Mouse (Mus musculus) neural tube, embryonic 13.5 days (tissue): ENCODE measurements around the gene Adam8. TPM values are rescaled to one million over a fixed set of nuclear protein-coding genes. Genes with fewer than 3 reads are reported as not detected.
A peak's percentile ranks its signal among the peaks of the same experiment; 100 is the strongest.

Experiments
- ATAC-seq: fragments of 200-750 bp; cut with Nextera tagmentation; 2 replicates; pipeline ENCODE4 v1.8.0; 2017; ENCODE audit warnings: low read depth, mild to moderate bottlenecking, moderate TSS enrichment, moderate library complexity
- H3K27ac ChIP-seq: fragments of 300-500 bp; sonication (generic); replicated peaks from 2 replicates; pipeline ENCODE4 v1.5.1; 2015; ENCODE audit warnings: moderate library complexity, mild to moderate bottlenecking, inconsistent platforms
- H3K27me3 ChIP-seq: fragments of 300-500 bp; sonication (generic); 2 replicates; pipeline ENCODE4 v1.6.1; 2015; ENCODE audit warnings: mild to moderate bottlenecking, inconsistent platforms
- H3K36me3 ChIP-seq: fragments of 300-500 bp; sonication (generic); 2 replicates; pipeline ENCODE4 v1.6.1; 2015; ENCODE audit warnings: mild to moderate bottlenecking, inconsistent platforms
- H3K4me1 ChIP-seq: fragments of 300-500 bp; sonication (generic); replicated peaks from 2 replicates; pipeline ENCODE4 v1.6.1; 2015; ENCODE audit warnings: inconsistent platforms
- H3K4me2 ChIP-seq: fragments of 300-500 bp; sonication (generic); 2 replicates; pipeline ENCODE4 v1.6.1; 2015; ENCODE audit warnings: inconsistent platforms, mild to moderate bottlenecking, moderate library complexity
- H3K4me3 ChIP-seq: fragments of 300-500 bp; sonication (generic); 2 replicates; pipeline ENCODE4 v1.5.1; 2015; ENCODE audit warnings: mild to moderate bottlenecking, inconsistent platforms
- H3K9ac ChIP-seq: fragments of 300-500 bp; sonication (generic); 2 replicates; pipeline ENCODE4 v1.6.1; 2015; ENCODE audit warnings: moderate library complexity, mild to moderate bottlenecking, inconsistent platforms
- H3K9me3 ChIP-seq: fragments of 300-500 bp; sonication (generic); 2 replicates; pipeline ENCODE4 v1.6.1; 2016; ENCODE audit warnings: inconsistent platforms
- WGBS: fragments of 180-500 bp; shearing (Covaris S2); methylation state at CpG from one replicate; pipeline ENCODE4 v1.1.7; 2015; 5-methylcytosine and 5-hydroxymethylcytosine counted together
- polyA plus RNA-seq: library from polyadenylated mRNA; unstranded; fragments of >200 nt; fragmentation: Nextera tagmentation; extraction: Ambion mirVana; gene quantifications from 2 replicates; pipeline ENCODE4 v1.2.1, GENCODE M21; 2015

Adam8 gene
- polyA plus RNA-seq, 1 experiment from 2014 or later: 3.3 TPM

DNA sequence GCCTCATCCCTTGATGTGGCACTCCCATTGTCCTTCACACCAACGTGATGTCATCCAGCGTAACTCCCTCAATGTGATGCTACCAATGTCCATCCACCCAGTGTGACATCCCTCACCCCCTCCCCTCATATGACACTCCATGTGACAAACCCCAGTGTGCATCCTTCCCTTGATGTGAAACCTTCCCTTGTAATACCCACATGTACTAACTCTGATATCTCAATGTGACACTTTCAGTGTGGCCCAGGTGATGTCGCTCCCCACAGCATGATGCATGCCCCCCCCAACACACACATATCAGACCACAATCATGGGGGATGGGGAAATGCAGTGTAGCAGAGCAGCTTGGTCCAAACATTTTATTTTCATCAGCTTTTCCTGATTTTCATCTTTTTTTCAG, 35.7 kb downstream of the Adam8 start:
- ATAC-seq: no peak
- Histone ChIP-seq H3K36me3 (no peaks in the 10 kb centered on the region), H3K4me3 (no peak overlapping the region), H3K27me3 (peaks cover 27% of the 10 kb centered on the region), H3K9ac (no peak overlapping the region), H3K4me2 (no peak overlapping the region), H3K4me1 (peaks cover 7% of the 10 kb centered on the region), H3K9me3 (no peaks in the 10 kb centered on the region), H3K27ac (no peak overlapping the region)
- WGBS: 79% methylated on average over 3 of the region's 3 CpGs

DNA sequence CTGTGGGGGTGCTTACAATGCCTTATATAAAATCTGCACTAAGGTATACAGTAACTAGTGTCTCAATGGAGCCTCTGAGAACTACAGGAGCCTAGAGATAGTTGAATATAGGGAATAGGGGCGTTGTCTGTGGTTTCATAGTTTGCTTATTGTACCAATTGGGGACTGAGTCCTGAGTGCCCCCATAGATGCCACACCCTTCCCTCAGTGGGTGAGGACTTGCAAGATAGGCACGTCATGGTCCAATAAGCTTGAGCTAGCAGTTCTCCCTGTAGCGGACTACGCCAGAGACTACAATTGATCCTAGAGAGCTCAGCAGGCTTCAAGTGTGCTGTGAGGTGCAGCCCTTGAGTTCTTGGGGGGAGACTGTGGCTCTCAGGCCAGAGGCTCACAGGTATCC, 36.9 kb downstream of the Adam8 start:
- Histone ChIP-seq H3K9ac (no peak overlapping the region), H3K4me1 (peaks cover 15% of the 10 kb centered on the region), H3K27me3 (peaks cover 38% of the 10 kb centered on the region), H3K36me3 (no peaks in the 10 kb centered on the region), H3K4me2 (no peak overlapping the region), H3K27ac (no peak overlapping the region), H3K9me3 (no peaks in the 10 kb centered on the region), H3K4me3 (no peak overlapping the region)
- no peak for ATAC-seq
- 80% methylated on average over 4 of the region's 4 CpGs for WGBS

DNA sequence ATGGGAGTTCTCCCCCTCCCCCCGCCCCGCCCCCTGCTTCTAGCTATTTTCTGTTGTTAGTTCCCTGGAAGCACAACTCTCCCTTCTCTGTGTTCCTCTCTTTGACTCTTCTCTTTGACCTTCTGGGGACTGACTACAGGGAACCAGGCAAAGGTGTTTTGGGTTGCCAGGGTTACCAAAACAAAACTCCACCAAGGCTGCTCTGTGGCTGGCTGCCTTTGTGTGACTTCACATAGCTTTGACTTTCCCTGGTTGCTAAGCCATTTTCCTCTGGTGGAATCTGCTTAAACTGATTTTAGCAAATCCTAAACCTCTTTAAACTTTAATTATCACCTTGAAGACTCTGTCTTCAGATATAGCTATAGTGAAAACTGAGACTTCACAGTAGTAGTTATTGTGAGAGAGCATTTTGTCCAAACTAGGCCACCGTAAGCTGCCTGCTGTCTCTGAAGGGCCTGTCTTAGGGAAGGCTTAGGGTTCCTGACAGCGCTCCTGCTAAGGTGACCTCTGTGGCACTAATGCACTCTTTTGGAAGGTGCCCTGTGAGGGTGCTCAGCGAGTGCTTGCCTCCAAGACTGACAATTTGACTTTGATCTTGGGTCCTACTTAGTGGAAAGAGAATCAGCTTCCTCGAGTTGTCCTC, 40.2 kb downstream of the Adam8 start:
- H3K9ac ChIP-seq: no peak overlapping the region
- WGBS: 52% methylated on average over 6 of the region's 6 CpGs
- H3K4me3 ChIP-seq: no peak overlapping the region
- ATAC-seq: no peak
- no peaks in the 10 kb centered on the region for H3K36me3 ChIP-seq
- H3K4me1 ChIP-seq: peaks cover 18% of the 10 kb centered on the region
- peaks cover 67% of the 10 kb centered on the region for H3K27me3 ChIP-seq
- no peak overlapping the region for H3K27ac ChIP-seq
- no peaks in the 10 kb centered on the region for H3K9me3 ChIP-seq
- H3K4me2 ChIP-seq: no peak overlapping the region

DNA sequence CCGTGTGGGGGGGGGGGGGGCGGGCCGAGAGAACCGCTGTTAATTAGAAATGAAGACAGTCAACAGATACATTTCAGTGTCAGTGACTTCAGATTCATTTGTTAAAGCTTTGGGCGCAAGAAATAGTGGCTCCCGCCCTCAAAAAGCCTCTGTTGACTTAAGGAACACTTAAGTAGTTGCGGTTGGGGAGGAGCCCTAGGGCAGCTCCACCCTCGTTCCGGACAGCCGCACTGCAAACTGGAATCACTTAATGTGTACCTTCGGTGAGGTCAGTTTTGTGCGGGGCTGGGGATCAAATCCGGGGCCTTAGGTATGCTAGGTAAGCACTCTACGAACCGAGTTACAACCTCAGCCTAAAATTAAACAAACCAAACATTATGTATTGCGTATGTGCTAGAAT, 41.3 kb downstream of the Adam8 start:
- Histone ChIP-seq H3K36me3 (no peaks in the 10 kb centered on the region), H3K27ac (no peak overlapping the region), H3K9me3 (no peaks in the 10 kb centered on the region), H3K4me2 (peak overlapping the region; percentile 67), H3K9ac (peak overlapping the region; percentile 53), H3K4me1 (peaks cover 18% of the 10 kb centered on the region), H3K27me3 (peaks cover 71% of the 10 kb centered on the region), H3K4me3 (peak overlapping the region; percentile 36)
- 5% methylated on average over 16 of the region's 16 CpGs for WGBS
- ATAC-seq: no peak

DNA sequence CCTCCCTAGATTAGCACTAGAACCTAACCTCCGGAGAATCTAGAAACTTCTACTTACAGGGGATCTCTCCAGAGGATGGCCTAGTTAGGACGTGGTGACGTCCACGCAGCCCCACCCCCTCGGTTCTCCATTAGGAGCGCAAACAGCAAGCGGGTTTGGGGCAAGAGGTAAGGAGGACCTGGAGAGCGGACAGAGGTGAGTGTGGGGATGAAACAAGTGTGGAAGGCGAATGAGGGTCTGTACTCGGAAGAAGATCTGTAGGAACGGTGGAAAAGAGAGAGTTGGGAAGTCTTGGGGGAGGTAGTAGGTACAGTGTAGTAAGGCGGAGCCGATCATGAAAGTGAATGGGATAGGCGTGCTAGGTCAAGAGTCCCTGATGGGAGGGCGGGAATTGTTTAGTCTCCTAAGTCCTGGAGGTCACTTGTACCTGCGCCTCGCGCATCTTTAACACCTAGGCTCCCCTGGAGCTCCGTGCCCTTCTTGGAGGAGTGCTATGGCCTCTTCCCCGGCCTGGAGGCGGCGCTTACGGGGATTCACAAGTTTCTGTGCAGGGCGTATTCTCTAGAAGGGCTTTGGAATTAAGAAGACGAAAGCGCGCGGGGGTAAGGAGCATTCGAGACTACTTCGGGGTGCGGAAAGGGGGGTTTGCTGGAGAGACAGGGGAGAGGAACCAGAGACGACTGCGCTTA, 41.9 kb downstream of the Adam8 start:
- WGBS: 1% methylated on average over 33 of the region's 33 CpGs
- Histone ChIP-seq H3K4me3 (peak overlapping the region; percentile 36), H3K27me3 (peaks cover 76% of the 10 kb centered on the region), H3K9ac (peak overlapping the region; percentile 53), H3K9me3 (no peaks in the 10 kb centered on the region), H3K4me2 (peak overlapping the region; percentile 67), H3K4me1 (peaks cover 18% of the 10 kb centered on the region), H3K27ac (no peak overlapping the region), H3K36me3 (no peaks in the 10 kb centered on the region)
- ATAC-seq: peak; percentile 74; the same call in 1 of the 2 replicates

DNA sequence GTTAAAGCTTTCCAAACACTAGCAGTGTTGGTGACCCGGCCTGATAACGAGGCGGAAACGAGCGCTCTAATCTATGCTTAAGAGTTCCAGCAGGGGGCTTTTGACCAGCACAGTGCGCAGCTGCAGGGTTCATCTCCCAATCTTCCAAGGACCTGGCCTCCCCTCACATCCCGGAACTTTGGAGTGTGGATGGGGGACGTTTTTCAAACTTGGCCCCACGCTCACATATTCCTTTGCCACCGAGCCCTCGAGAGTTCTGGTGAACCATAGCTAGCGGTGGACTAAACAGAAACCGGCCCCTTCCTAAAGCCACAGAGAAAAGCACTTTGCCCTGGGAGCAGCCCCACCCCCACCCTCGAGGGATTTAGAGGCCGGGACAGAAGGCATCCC, 42.5 kb downstream of the Adam8 start:
- peak; percentile 77 for ATAC-seq
- Histone ChIP-seq H3K9me3 (no peaks in the 10 kb centered on the region), H3K27me3 (peaks cover 76% of the 10 kb centered on the region), H3K4me1 (peaks cover 18% of the 10 kb centered on the region), H3K4me3 (peak overlapping the region; percentile 36), H3K9ac (peak overlapping the region; percentile 53), H3K27ac (no peak overlapping the region), H3K36me3 (no peaks in the 10 kb centered on the region), H3K4me2 (peak overlapping the region; percentile 67)
- WGBS: under 1% methylated on average over 15 of the region's 15 CpGs

DNA sequence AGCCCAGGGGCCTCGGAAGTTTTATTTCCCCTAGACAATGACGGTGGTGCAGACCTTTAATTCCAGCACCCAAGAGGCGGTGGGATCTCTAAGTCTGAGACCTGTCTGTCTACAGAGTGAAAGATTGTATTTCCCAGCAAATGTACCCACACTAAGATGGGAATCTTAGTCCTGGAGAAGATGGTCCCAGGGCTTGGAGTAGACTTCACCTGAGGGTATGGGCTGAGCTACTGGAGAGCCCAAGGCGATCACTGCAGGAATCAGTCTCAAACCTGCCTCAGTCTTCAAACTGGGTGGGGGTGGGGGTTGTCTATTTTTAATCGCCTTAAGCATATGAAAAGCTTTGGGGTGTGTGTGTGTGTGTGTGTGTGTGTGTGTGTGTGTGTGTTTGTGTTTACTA, 46.3 kb downstream of the Adam8 start:
- Histone ChIP-seq H3K9ac (no peak overlapping the region), H3K27ac (no peak overlapping the region), H3K9me3 (no peaks in the 10 kb centered on the region), H3K4me2 (no peak overlapping the region), H3K36me3 (no peaks in the 10 kb centered on the region), H3K4me1 (peaks cover 29% of the 10 kb centered on the region), H3K27me3 (peaks cover 100% of the 10 kb centered on the region), H3K4me3 (no peak overlapping the region)
- WGBS: 20% methylated on average over 5 of the region's 5 CpGs
- no peak for ATAC-seq

DNA sequence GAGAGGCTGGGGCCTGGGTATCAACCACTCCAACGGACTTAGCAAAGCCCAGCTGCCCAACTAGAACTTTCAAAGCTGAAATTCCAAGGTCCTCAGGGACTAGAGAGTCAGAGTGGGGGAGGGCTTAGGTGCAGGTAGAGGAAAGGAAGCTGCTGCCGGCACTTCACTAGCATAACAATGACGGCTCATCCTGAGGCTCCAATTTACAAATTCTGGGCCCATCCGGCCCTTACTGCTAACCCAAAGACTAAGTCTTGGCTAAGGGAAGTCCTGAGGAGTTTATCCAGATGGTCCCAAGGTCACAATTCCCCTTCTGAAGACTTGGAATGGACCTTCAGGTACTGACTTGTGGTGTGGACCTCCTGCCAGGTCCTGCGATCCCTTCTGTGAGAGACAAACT, 46.8 kb downstream of the Adam8 start:
- Histone ChIP-seq H3K4me2 (no peak overlapping the region), H3K36me3 (no peaks in the 10 kb centered on the region), H3K9ac (no peak overlapping the region), H3K4me1 (peaks cover 24% of the 10 kb centered on the region), H3K9me3 (no peaks in the 10 kb centered on the region), H3K27me3 (peaks cover 100% of the 10 kb centered on the region), H3K27ac (no peak overlapping the region), H3K4me3 (no peak overlapping the region)
- no peak for ATAC-seq
- WGBS: 11% methylated on average over 5 of the region's 5 CpGs

DNA sequence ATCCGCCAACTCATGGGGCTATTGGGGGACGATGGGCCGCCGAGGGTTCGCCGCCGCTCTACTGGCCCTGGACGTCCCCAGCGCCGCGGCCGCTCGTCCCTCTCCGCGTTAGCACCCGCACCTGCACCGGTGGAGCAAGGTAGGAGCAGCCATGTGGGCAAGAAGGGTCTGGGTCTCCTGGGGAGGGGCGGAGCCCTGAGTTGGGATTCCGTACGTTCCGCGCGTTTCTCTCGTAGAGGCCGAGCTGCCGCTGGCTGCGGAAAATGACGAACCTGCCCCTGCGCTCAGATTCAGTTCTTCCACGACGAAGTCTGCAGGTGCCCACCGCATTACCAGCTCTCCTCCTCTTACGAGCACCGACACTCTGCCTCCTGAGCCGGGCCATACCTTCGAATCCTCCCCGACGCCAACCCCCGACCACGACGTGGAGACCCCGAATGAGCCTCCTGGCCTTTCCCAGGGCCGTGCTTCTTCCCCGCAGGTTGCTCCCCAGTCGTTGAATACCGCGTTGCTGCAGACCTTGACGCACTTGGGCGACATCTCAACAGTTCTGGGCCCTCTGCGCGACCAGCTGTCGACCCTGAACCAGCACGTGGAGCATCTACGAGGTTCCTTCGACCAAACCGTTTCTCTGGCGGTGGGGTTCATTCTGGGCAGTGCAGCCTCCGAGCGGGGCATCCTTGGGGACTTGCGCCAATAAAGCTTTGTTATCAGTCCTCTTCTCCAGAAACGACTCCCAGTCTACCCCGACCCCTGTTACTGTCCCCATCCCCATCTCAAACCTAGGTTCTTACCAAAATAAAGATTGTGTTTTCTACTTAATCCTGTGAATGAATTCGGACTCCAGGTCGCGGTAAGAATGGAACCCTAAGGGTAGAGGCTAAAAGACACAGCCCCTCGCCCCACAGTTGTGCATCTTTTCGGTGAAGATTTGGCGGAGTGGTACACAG, 47.8 kb downstream of the Adam8 start:
- H3K27me3 ChIP-seq: peaks cover 91% of the 10 kb centered on the region
- H3K9me3 ChIP-seq: no peaks in the 10 kb centered on the region
- H3K9ac ChIP-seq: no peak overlapping the region
- H3K27ac ChIP-seq: no peak overlapping the region
- 3% methylated on average over 68 of the region's 68 CpGs for WGBS
- H3K36me3 ChIP-seq: no peaks in the 10 kb centered on the region
- peak overlapping the region; percentile 30 for H3K4me3 ChIP-seq
- H3K4me1 ChIP-seq: peaks cover 15% of the 10 kb centered on the region
- peak overlapping the region; percentile 54 for H3K4me2 ChIP-seq
- 0 out of 2 replicates have a peak, but pooled peaks have one; percentile 11 for ATAC-seq

DNA sequence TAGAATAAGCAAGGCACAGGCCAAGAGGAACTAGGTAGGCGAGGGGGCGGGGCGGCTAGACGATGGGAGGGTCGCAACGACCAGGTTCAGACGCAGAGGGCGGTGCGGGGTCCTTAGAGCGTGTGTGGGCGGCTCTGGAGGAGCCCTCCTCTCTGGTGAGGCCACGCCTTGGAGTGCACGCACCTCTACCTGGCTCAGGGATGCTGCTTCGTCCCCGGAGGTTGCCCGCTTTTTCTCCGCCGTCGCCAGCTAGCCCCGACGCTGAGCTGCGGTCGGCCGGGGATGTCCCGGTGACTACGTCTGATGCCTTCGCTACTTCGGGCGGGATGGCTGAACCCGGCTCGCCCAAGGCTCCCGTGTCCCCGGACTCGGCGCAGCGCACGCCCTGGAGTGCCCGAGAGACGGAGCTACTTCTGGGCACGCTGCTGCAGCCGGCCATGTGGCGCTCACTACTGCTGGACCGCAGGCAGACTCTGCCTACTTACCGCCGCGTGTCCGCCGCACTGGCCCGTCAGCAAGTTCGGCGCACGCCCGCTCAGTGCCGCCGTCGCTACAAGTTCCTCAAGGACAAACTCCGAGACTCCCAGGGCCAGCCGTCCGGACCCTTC, 48.6 kb downstream of the Adam8 start, which contains the start of gene Utf1:
Gene Utf1, plus strand, starts transcription at position 116 of the 608 bp plus-strand sequence.
- under 1% methylated on average over 59 of the region's 59 CpGs for WGBS
- H3K9ac ChIP-seq: no peak within 1 kb of the TSS

DNA sequence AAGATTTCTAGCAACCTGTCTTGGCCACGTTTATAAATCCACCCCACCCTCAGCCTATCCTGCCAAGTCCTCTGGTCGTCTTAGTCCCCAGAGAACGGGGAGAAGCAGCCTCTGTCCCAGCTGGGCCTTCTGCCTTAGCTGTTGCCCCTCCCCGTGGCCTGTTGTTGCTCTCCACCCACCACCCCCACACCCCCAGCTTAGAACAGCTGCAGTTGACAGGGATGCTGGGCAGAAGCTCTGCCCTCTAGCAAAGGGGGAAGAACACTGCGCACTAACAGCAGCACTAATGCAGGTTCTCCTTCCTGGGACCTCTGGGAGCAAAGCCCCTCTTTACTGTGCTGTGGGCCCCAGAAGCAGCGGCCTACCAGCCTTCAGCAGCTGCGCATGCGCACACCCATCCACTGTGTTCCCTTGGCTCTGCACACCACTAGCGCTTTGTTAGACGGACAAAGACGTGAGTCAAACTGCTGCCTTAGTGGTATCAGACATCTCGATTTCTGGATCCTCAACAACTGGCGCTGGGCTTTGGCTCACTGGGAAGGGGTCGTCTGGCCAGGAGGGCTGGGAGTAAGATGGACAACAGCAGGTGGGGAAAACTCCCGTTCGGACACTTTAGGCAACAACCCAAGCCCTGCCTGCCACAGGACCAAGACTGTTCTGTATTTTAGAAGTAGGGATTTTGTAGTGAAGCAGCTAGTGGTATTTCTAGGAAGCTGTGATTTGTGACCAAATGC, 51.7 kb downstream of the Adam8 start:
- Histone ChIP-seq H3K27me3 (peaks cover 60% of the 10 kb centered on the region), H3K9me3 (no peaks in the 10 kb centered on the region), H3K27ac (no peak overlapping the region), H3K4me1 (peaks cover 14% of the 10 kb centered on the region), H3K36me3 (no peaks in the 10 kb centered on the region), H3K4me2 (no peak overlapping the region), H3K4me3 (no peak overlapping the region), H3K9ac (no peak overlapping the region)
- ATAC-seq: no peak
- 66% methylated on average over 16 of the region's 16 CpGs for WGBS

More for the DNA sequence above, 48.6 kb downstream of the Adam8 start, which contains the start of gene Utf1:
- Histone ChIP-seq H3K4me1 (peaks cover 14% of the 10 kb centered on the region), H3K4me2 (peak within 1 kb of the TSS; percentile 54), H3K27me3 (peaks cover 83% of the 10 kb centered on the region), H3K36me3 (no peaks in the 10 kb centered on the region), H3K4me3 (peak within 1 kb of the TSS; percentile 30), H3K9me3 (no peaks in the 10 kb centered on the region), H3K27ac (no peak within 1 kb of the TSS)
- ATAC-seq: 0 out of 2 replicates have a peak, but pooled peaks have one; percentile 27
